Mouse (Mus musculus) liver, embryonic 14.5 days (tissue): ENCODE data around the gene Thap4.

Source experiments
- CTCF ChIP-seq: IDR thresholded peaks from 2 replicates; pipeline ENCODE4 v1.5.1; 2016; ENCODE audit warnings: antibody characterized with exemption, low read depth, control low read depth
- EP300 ChIP-seq: IDR thresholded peaks from 2 replicates; pipeline ENCODE4 v1.6.1; 2016; ENCODE audit warnings: antibody characterized with exemption, low read depth

- no peak for TF ChIP-seq EP300
- TF ChIP-seq CTCF: peak; percentile 92
Measured at GRCm38 (mm10) chr1:93726974-93727373, 27.7 kb downstream of the Thap4 start.
